Mouse (Mus musculus): ENCODE data around the gene Nxn. TPM values are rescaled to one million over a fixed set of nuclear protein-coding genes. Genes with fewer than 3 reads are reported as not detected.

Gene Nxn
- polyA plus RNA-seq, 1 experiment from 2014 or later: 41.8 TPM

GRCm38 (mm10) chr11:76372534-76372933 lies 26.4 kb downstream of the Nxn start:
- Histone ChIP-seq H3K27me3 (ENCODE audit: control insufficient read depth, insufficient read depth, low read length) (no peaks in the 10 kb centered on the region), H3K9ac (replicated peaks; ENCODE audit: low read length) (no peak overlapping the region; the same call in 1 of the 2 replicates), H3K36me3 (replicated peaks; ENCODE audit: control insufficient read depth, insufficient read depth, low read depth, low read length) (no peaks in the 10 kb centered on the region), H3K4me2 (ENCODE audit: low read depth, low read length) (no peak overlapping the region), H3K4me1 (ENCODE audit: control insufficient read depth, insufficient read depth, low read length) (peaks cover 7% of the 10 kb centered on the region), H3K27ac (replicated peaks; ENCODE audit: low read depth, low read length) (no peak overlapping the region), H3K9me3 (replicated peaks; ENCODE audit: control insufficient read depth, low read length) (no peaks in the 10 kb centered on the region), H3K4me3 (ENCODE audit: low read depth, low read length) (no peak overlapping the region)
- WGBS: 58% methylated on average over 6 of the region's 6 CpGs
- ATAC-seq (replicated peaks; ENCODE audit: insufficient number of reproducible peaks, low FRiP score, low TSS enrichment, low read depth) (no peak), DNase-seq (ENCODE audit: low spot score) (no peak)

GRCm38 (mm10) chr11:76372120-76372519 lies 26.8 kb downstream of the Nxn start:
- Histone ChIP-seq H3K27me3 (ENCODE audit: control insufficient read depth, insufficient read depth, low read length) (no peaks in the 10 kb centered on the region), H3K36me3 (replicated peaks; ENCODE audit: control insufficient read depth, insufficient read depth, low read depth, low read length) (no peaks in the 10 kb centered on the region), H3K4me3 (ENCODE audit: low read depth, low read length) (no peak overlapping the region), H3K4me2 (ENCODE audit: low read depth, low read length) (no peak overlapping the region), H3K4me1 (ENCODE audit: control insufficient read depth, insufficient read depth, low read length) (peaks cover 7% of the 10 kb centered on the region), H3K9ac (replicated peaks; ENCODE audit: low read length) (no peak overlapping the region; the same call in 1 of the 2 replicates), H3K9me3 (replicated peaks; ENCODE audit: control insufficient read depth, low read length) (no peaks in the 10 kb centered on the region), H3K27ac (replicated peaks; ENCODE audit: low read depth, low read length) (no peak overlapping the region)
- WGBS: 75% methylated on average over 2 of the region's 2 CpGs
- ATAC-seq (replicated peaks; ENCODE audit: insufficient number of reproducible peaks, low FRiP score, low TSS enrichment, low read depth) (no peak), DNase-seq (ENCODE audit: low spot score) (no peak)

GRCm38 (mm10) chr11:76370491-76370890 lies 28.4 kb downstream of the Nxn start:
- no peak overlapping the region for H3K4me3 ChIP-seq (ENCODE audit: low read depth, low read length)
- no peaks in the 10 kb centered on the region for H3K27me3 ChIP-seq (ENCODE audit: control insufficient read depth, insufficient read depth, low read length)
- no peaks in the 10 kb centered on the region for H3K9me3 ChIP-seq (replicated peaks; ENCODE audit: control insufficient read depth, low read length)
- peaks cover 7% of the 10 kb centered on the region for H3K4me1 ChIP-seq (ENCODE audit: control insufficient read depth, insufficient read depth, low read length)
- no peak overlapping the region for H3K9ac ChIP-seq (replicated peaks; ENCODE audit: low read length)
- ATAC-seq (replicated peaks; ENCODE audit: insufficient number of reproducible peaks, low FRiP score, low TSS enrichment, low read depth): no peak
- no peaks in the 10 kb centered on the region for H3K36me3 ChIP-seq (replicated peaks; ENCODE audit: control insufficient read depth, insufficient read depth, low read depth, low read length)
- no peak for DNase-seq (ENCODE audit: low spot score)
- no peak overlapping the region for H3K27ac ChIP-seq (replicated peaks; ENCODE audit: low read depth, low read length)
- no peak overlapping the region for H3K4me2 ChIP-seq (ENCODE audit: low read depth, low read length)

GRCm38 (mm10) chr11:76366720-76367119 lies 32.2 kb downstream of the Nxn start:
- no peak for ATAC-seq (replicated peaks; ENCODE audit: insufficient number of reproducible peaks, low FRiP score, low TSS enrichment, low read depth)
- no peaks in the 10 kb centered on the region for H3K9me3 ChIP-seq (replicated peaks; ENCODE audit: control insufficient read depth, low read length)
- no peak for DNase-seq (ENCODE audit: low spot score)
- no peak overlapping the region for H3K4me3 ChIP-seq (ENCODE audit: low read depth, low read length)
- H3K4me1 ChIP-seq (ENCODE audit: control insufficient read depth, insufficient read depth, low read length): peaks cover 3% of the 10 kb centered on the region
- no peaks in the 10 kb centered on the region for H3K36me3 ChIP-seq (replicated peaks; ENCODE audit: control insufficient read depth, insufficient read depth, low read depth, low read length)
- no peak overlapping the region for H3K9ac ChIP-seq (replicated peaks; ENCODE audit: low read length)
- H3K27me3 ChIP-seq (ENCODE audit: control insufficient read depth, insufficient read depth, low read length): no peaks in the 10 kb centered on the region
- no peak overlapping the region for H3K27ac ChIP-seq (replicated peaks; ENCODE audit: low read depth, low read length)
- no peak overlapping the region for H3K4me2 ChIP-seq (ENCODE audit: low read depth, low read length)
- WGBS: 90% methylated on average over 15 of the region's 15 CpGs

GRCm38 (mm10) chr11:76364038-76364437 lies 34.9 kb downstream of the Nxn start:
- Histone ChIP-seq H3K27ac (replicated peaks; ENCODE audit: low read depth, low read length) (0 out of 2 replicates have a peak overlapping the region, but pooled peaks have one; percentile 1), H3K4me2 (ENCODE audit: low read depth, low read length) (no peak overlapping the region; the same call in 1 of the 2 replicates), H3K4me1 (ENCODE audit: control insufficient read depth, insufficient read depth, low read length) (peaks cover 6% of the 10 kb centered on the region), H3K27me3 (ENCODE audit: control insufficient read depth, insufficient read depth, low read length) (no peaks in the 10 kb centered on the region), H3K36me3 (replicated peaks; ENCODE audit: control insufficient read depth, insufficient read depth, low read depth, low read length) (no peaks in the 10 kb centered on the region), H3K4me3 (ENCODE audit: low read depth, low read length) (no peak overlapping the region), H3K9me3 (replicated peaks; ENCODE audit: control insufficient read depth, low read length) (no peaks in the 10 kb centered on the region), H3K9ac (replicated peaks; ENCODE audit: low read length) (no peak overlapping the region)
- DNase-seq (ENCODE audit: low spot score) (no peak), ATAC-seq (replicated peaks; ENCODE audit: insufficient number of reproducible peaks, low FRiP score, low TSS enrichment, low read depth) (no peak)
- WGBS: 69% methylated on average over 5 of the region's 5 CpGs

GRCm38 (mm10) chr11:76363636-76364035 lies 35.3 kb downstream of the Nxn start:
- Histone ChIP-seq H3K36me3 (replicated peaks; ENCODE audit: control insufficient read depth, insufficient read depth, low read depth, low read length) (no peaks in the 10 kb centered on the region), H3K27ac (replicated peaks; ENCODE audit: low read depth, low read length) (0 out of 2 replicates have a peak overlapping the region, but pooled peaks have one; percentile 1), H3K4me3 (ENCODE audit: low read depth, low read length) (no peak overlapping the region), H3K9me3 (replicated peaks; ENCODE audit: control insufficient read depth, low read length) (no peaks in the 10 kb centered on the region), H3K9ac (replicated peaks; ENCODE audit: low read length) (no peak overlapping the region), H3K4me1 (ENCODE audit: control insufficient read depth, insufficient read depth, low read length) (peaks cover 6% of the 10 kb centered on the region), H3K4me2 (ENCODE audit: low read depth, low read length) (no peak overlapping the region; the same call in 1 of the 2 replicates), H3K27me3 (ENCODE audit: control insufficient read depth, insufficient read depth, low read length) (no peaks in the 10 kb centered on the region)
- WGBS: 35% methylated on average over 9 of the region's 9 CpGs
- no peak for DNase-seq (ENCODE audit: low spot score)
- ATAC-seq (replicated peaks; ENCODE audit: insufficient number of reproducible peaks, low FRiP score, low TSS enrichment, low read depth): no peak

GRCm38 (mm10) chr11:76363178-76363577 lies 35.8 kb downstream of the Nxn start:
- peaks cover 6% of the 10 kb centered on the region for H3K4me1 ChIP-seq (ENCODE audit: control insufficient read depth, insufficient read depth, low read length)
- WGBS: 16% methylated on average over 6 of the region's 6 CpGs
- DNase-seq (ENCODE audit: low spot score): no peak
- H3K27ac ChIP-seq (replicated peaks; ENCODE audit: low read depth, low read length): no peak overlapping the region
- no peaks in the 10 kb centered on the region for H3K36me3 ChIP-seq (replicated peaks; ENCODE audit: control insufficient read depth, insufficient read depth, low read depth, low read length)
- no peaks in the 10 kb centered on the region for H3K27me3 ChIP-seq (ENCODE audit: control insufficient read depth, insufficient read depth, low read length)
- no peak overlapping the region for H3K4me2 ChIP-seq (ENCODE audit: low read depth, low read length)
- ATAC-seq (replicated peaks; ENCODE audit: insufficient number of reproducible peaks, low FRiP score, low TSS enrichment, low read depth): peak; percentile 58; the same call in 1 of the 2 replicates
- no peak overlapping the region for H3K4me3 ChIP-seq (ENCODE audit: low read depth, low read length)
- no peak overlapping the region for H3K9ac ChIP-seq (replicated peaks; ENCODE audit: low read length)
- no peaks in the 10 kb centered on the region for H3K9me3 ChIP-seq (replicated peaks; ENCODE audit: control insufficient read depth, low read length)

GRCm38 (mm10) chr11:76361422-76361821 lies 37.5 kb downstream of the Nxn start:
- H3K4me2 ChIP-seq (ENCODE audit: low read depth, low read length): no peak overlapping the region
- no peaks in the 10 kb centered on the region for H3K27me3 ChIP-seq (ENCODE audit: control insufficient read depth, insufficient read depth, low read length)
- no peak for ATAC-seq (replicated peaks; ENCODE audit: insufficient number of reproducible peaks, low FRiP score, low TSS enrichment, low read depth)
- 50% methylated on average over 4 of the region's 4 CpGs for WGBS
- H3K36me3 ChIP-seq (replicated peaks; ENCODE audit: control insufficient read depth, insufficient read depth, low read depth, low read length): no peaks in the 10 kb centered on the region
- H3K9ac ChIP-seq (replicated peaks; ENCODE audit: low read length): no peak overlapping the region
- H3K4me3 ChIP-seq (ENCODE audit: low read depth, low read length): no peak overlapping the region
- no peak overlapping the region for H3K27ac ChIP-seq (replicated peaks; ENCODE audit: low read depth, low read length)
- H3K9me3 ChIP-seq (replicated peaks; ENCODE audit: control insufficient read depth, low read length): no peaks in the 10 kb centered on the region
- H3K4me1 ChIP-seq (ENCODE audit: control insufficient read depth, insufficient read depth, low read length): peaks cover 6% of the 10 kb centered on the region
- no peak for DNase-seq (ENCODE audit: low spot score)
